8 mouse cellular contexts compared by ENCODE assay signal in genomic region chr13:59856286-59857070, GRCm38 (mm10). TPM values are rescaled to one million over a fixed set of nuclear protein-coding genes. Genes with fewer than 3 reads are reported as not detected.
DNase-seq lines count a peak whose midpoint lies in the region; ATAC-seq and TF ChIP-seq lines count a peak whose summit lies in the region.

No protein-coding gene starts in this region.

- no peak overlapping the region for H3K4me2 ChIP-seq in forebrain, embryonic 12.5 days
- H3K4me2 ChIP-seq in intestine, postnatal 0 days (replicated peaks; ENCODE audit: low read depth), result no peak overlapping the region

- H3K27me3 ChIP-seq in forebrain, embryonic 12.5 days, result no peaks in the 10 kb centered on the region; the same call in 1 of the 2 replicates
- no peaks in the 10 kb centered on the region for H3K27me3 ChIP-seq in intestine, postnatal 0 days (replicated peaks; ENCODE audit: control insufficient read depth, insufficient read depth, low read length)
- H3K27me3 ChIP-seq in liver, adult 2 months (ENCODE audit: control insufficient read depth, insufficient read depth, low read length), result peaks cover 4% of the 10 kb centered on the region; the same call in 1 of the 2 replicates

- no peak for TF ChIP-seq POLR2A in liver, adult 2 months (IDR thresholded peaks at IDR 0.05; ENCODE audit: extremely low read depth, insufficient read depth, low read length)

- H3K79me2 ChIP-seq in liver, adult 2 months (ENCODE audit: control insufficient read depth, insufficient read depth, low read length), result no peaks in the 10 kb centered on the region

- peak; percentile 90 for TF ChIP-seq CTCF in intestine, postnatal 0 days (IDR thresholded peaks at IDR 0.05; ENCODE audit: low read depth)
- peak; percentile 95 for TF ChIP-seq CTCF in liver, adult 2 months (IDR thresholded peaks at IDR 0.05; ENCODE audit: low read depth, low read length)

- H3K9ac ChIP-seq in forebrain, embryonic 12.5 days, result no peak overlapping the region
- no peak overlapping the region for H3K9ac ChIP-seq in intestine, postnatal 0 days (ENCODE audit: low read depth, low read length)
- H3K9ac ChIP-seq in liver, adult 2 months (ENCODE audit: low read depth, low read length), result no peak overlapping the region

- H3K36me3 ChIP-seq in forebrain, embryonic 12.5 days (replicated peaks), result no peaks in the 10 kb centered on the region
- H3K36me3 ChIP-seq in intestine, postnatal 0 days (ENCODE audit: control insufficient read depth, insufficient read depth), result no peaks in the 10 kb centered on the region
- no peaks in the 10 kb centered on the region for H3K36me3 ChIP-seq in liver, adult 2 months (ENCODE audit: control insufficient read depth, insufficient read depth, low read length)

- H3K27ac ChIP-seq in forebrain, embryonic 12.5 days, result no peak overlapping the region
- H3K27ac ChIP-seq in intestine, postnatal 0 days (ENCODE audit: low read depth, low read length), result no peak overlapping the region
- H3K27ac ChIP-seq in liver, adult 2 months (replicated peaks; ENCODE audit: insufficient read depth, low read depth, low read length), result no peak overlapping the region

- no peaks in the 10 kb centered on the region for H3K4me1 ChIP-seq in forebrain, embryonic 12.5 days
- H3K4me1 ChIP-seq in intestine, postnatal 0 days (replicated peaks; ENCODE audit: control insufficient read depth, insufficient read depth, low read length), result no peaks in the 10 kb centered on the region
- H3K4me1 ChIP-seq in liver, adult 2 months (ENCODE audit: control insufficient read depth, insufficient read depth, low read length), result no peaks in the 10 kb centered on the region

- no peak overlapping the region for H3K4me3 ChIP-seq in forebrain, embryonic 12.5 days (replicated peaks)
- no peak overlapping the region for H3K4me3 ChIP-seq in intestine, postnatal 0 days (ENCODE audit: low read depth, low read length)
- H3K4me3 ChIP-seq in liver, adult 2 months (ENCODE audit: insufficient read depth, low read depth, low read length), result no peak overlapping the region

- intact Hi-C loops in heart, postnatal 25 days (cut with DNase I), result loop anchor here (1.0 to 10.0 kb wide), 3 partner anchors 318 to 612 kb away; partner anchors contain the start of gene Gas1

- DNase-seq in heart, adult 11 months, result peak; percentile 94
- no peak for DNase-seq in heart, postnatal 25 days (ENCODE audit: low spot score)
- DNase-seq in 416B (ENCODE audit: low read depth), result peak; percentile 62
- DNase-seq in adrenal gland, postnatal 14 days, result peak; percentile 84
- DNase-seq in liver, adult 2 months (ENCODE audit: extremely low read depth, low read depth, low spot score), result no peak
- DNase-seq in retina, postnatal 7 days (ENCODE audit: low read depth, low spot score), result peak; percentile 25

- WGBS in forebrain, embryonic 12.5 days, result 56% methylated on average over 20 of the region's 20 CpGs
- WGBS in intestine, postnatal 0 days, result 57% methylated on average over 20 of the region's 20 CpGs
- 53% methylated on average over 20 of the region's 20 CpGs for WGBS in liver, adult 2 months

- H3K9me3 ChIP-seq in forebrain, embryonic 12.5 days, result no peaks in the 10 kb centered on the region
- H3K9me3 ChIP-seq in intestine, postnatal 0 days (ENCODE audit: control insufficient read depth), result no peaks in the 10 kb centered on the region

- ATAC-seq in forebrain, embryonic 12.5 days (ENCODE audit: low FRiP score), result peak; percentile 63; the same call in 1 of the 2 replicates
- ATAC-seq in intestine, postnatal 0 days, result no peak

RNA-seq across cellular contexts. Expression of gene Tut7, which starts 33.5 kb away (rescaled TPM):
- 10 to 100 TPM; 41.4 to 41.9 TPM for total RNA-seq in heart, postnatal 25 days (2021)
- total RNA-seq in adrenal gland, postnatal 14 days (2021), result 67.8 and 79.4 TPM in 2 replicates
- polyA plus RNA-seq in forebrain, embryonic 12.5 days (2016; fragmentation: Nextera tagmentation; extraction: Ambion mirVana), result 63.8 and 64.2 TPM in 2 replicates
- polyA plus RNA-seq in intestine, postnatal 0 days (2015; fragmentation: Nextera tagmentation; extraction: Ambion mirVana), result 50.1 and 55.4 TPM in 2 replicates
- total RNA-seq in liver, adult 2 months (2014; rRNA removed), result 54.2 and 56.9 TPM in 2 replicates
- 15.7 and 17.7 TPM in 2 replicates for polyA plus RNA-seq in liver, adult 2 months (2012; rRNA removed)

Comparison
In these comparisons a context has a peak if more than half of its experiments do, and no peak if none do; other contexts are left out.
1. DNase-seq: peak in heart, adult 11 months (single experiment), 416B (single experiment), adrenal gland, postnatal 14 days (single experiment) and retina, postnatal 7 days (single experiment); none in heart, postnatal 25 days (single experiment) and liver, adult 2 months (single experiment).